Mouse (Mus musculus) CH12.LX (cell line): ENCODE results near the gene Apba2.

Experiments used
- BHLHE40 ChIP-seq: IDR thresholded peaks from 2 replicates; pipeline ENCODE4 v1.6.1; 2011; ENCODE audit warnings: mild to moderate bottlenecking, low read depth, low read length, improper control_type of control experiment
- CTCF ChIP-seq, 2 experiments: IDR thresholded peaks in 1 of 2; conservative IDR thresholded peaks in 1 of 2; 2 replicates each; pipeline ENCODE4 v1.5.1; 2011 to 2012; ENCODE audit warnings: low read depth in 2 of 2, low read length in 2 of 2, improper control_type of control experiment in 1 of 2, inconsistent platforms in 1 of 2, mild to moderate bottlenecking in 1 of 2, moderate library complexity in 1 of 2
- EP300 ChIP-seq: IDR thresholded peaks from 2 replicates; pipeline ENCODE4 v1.6.1; 2011; ENCODE audit warnings: low read length, improper control_type of control experiment
- KAT2A ChIP-seq: IDR thresholded peaks from 2 replicates; pipeline ENCODE4 v1.6.1; 2012; ENCODE audit warnings: low read length, improper control_type of control experiment, inconsistent platforms; ENCODE audit not compliant: insufficient replicate concordance
- MYC ChIP-seq: IDR thresholded peaks from 2 replicates; pipeline ENCODE4 v1.6.1; 2011; ENCODE audit warnings: low read depth, mild to moderate bottlenecking, improper control_type of control experiment, low read length
- NRF1 ChIP-seq: IDR thresholded peaks from 2 replicates; pipeline ENCODE4 v1.6.1; 2014; ENCODE audit warnings: low read depth, mild to moderate bottlenecking, inconsistent platforms, low read length, improper control_type of control experiment, moderate library complexity
- POLR2A ChIP-seq: IDR thresholded peaks from 2 replicates; pipeline ENCODE4 v1.6.1; 2011; ENCODE audit warnings: low read depth, mild to moderate bottlenecking, improper control_type of control experiment, low read length
- RAD21 ChIP-seq: IDR thresholded peaks from 2 replicates; pipeline ENCODE4 v1.6.1; 2011; ENCODE audit warnings: low read depth, mild to moderate bottlenecking, low read length, improper control_type of control experiment, moderate library complexity
- TBP ChIP-seq: conservative IDR thresholded peaks from 2 replicates; pipeline ENCODE4 v1.6.1; 2011; ENCODE audit warnings: low read depth, low read length, improper control_type of control experiment
- UBTF ChIP-seq: IDR thresholded peaks from 2 replicates; pipeline ENCODE4 v1.6.1; 2012; ENCODE audit warnings: low read depth, mild to moderate bottlenecking, inconsistent platforms, low read length, improper control_type of control experiment, moderate library complexity
- USF1 ChIP-seq: IDR thresholded peaks from 2 replicates; pipeline ENCODE4 v1.6.1; 2014; ENCODE audit warnings: low read depth, mild to moderate bottlenecking, inconsistent platforms, low read length, improper control_type of control experiment

DNA sequence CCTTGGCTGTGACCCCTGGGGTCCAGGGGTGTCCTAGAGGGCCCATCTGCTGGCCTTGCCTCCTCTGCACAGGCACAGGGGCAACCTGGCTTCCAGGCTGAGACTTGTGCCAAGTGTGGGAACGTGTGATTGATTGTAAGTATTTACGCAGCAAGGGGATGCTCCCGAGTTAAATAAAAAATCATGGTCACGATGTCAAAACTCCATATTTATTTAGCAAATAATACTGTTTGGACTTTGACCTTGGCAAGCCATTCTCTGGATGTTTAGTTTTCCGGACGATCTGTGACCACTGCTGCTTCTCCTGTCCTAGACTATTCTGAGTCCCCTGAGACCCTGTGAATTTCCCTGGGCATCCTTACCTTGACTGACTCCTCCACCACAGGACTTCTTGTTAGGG, 252.2 kb downstream of the Apba2 start:
- TF ChIP-seq CTCF (conservative IDR thresholded peaks at IDR 0.05 in 1 of 2, IDR thresholded peaks at IDR 0.05 in 1 of 2; ENCODE audit: low read depth in 2 of 2, low read length in 2 of 2): no peak
- TF ChIP-seq MYC: no peak
- no peak for TF ChIP-seq RAD21
- no peak for TF ChIP-seq EP300
- TF ChIP-seq BHLHE40: no peak
- no peak for TF ChIP-seq NRF1
- TF ChIP-seq UBTF: no peak
- TF ChIP-seq TBP: no peak
- TF ChIP-seq POLR2A: no peak
- no peak for TF ChIP-seq KAT2A
- no peak for TF ChIP-seq USF1
